Mouse (Mus musculus) embryo, embryonic 11.5 days (tissue): ENCODE data around the gene Tec.

Source experiments
- DNase-seq: peaks from one replicate; pipeline ENCODE4 v3.0.0-alpha.2; 2012; ENCODE audit warnings: low read depth, low spot score

Gene Tec

GRCm38 (mm10) chr5:72743103-72743502, 125.2 kb downstream of the Tec start:
- DNase-seq = no peak

DNA sequence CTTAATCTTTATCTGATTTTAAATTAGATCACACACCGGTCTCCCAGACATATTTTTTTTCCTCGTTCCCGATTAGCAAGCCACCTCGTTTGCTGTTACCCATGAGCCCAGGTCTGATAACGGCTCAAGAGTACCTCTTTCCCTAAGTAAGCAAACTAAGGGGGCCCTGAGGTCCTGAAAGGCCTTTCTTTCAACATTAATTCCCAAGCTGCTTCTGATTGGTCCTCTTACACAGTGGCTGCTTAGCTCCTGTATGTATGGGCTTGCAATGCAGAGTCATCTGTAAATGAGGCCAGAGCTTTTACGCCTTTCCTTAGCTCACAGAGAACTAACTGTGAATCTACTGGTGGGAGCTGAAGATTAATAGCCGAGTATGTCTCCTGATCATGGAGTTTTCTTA, 131.4 kb downstream of the Tec start:
- DNase-seq = no peak

DNA sequence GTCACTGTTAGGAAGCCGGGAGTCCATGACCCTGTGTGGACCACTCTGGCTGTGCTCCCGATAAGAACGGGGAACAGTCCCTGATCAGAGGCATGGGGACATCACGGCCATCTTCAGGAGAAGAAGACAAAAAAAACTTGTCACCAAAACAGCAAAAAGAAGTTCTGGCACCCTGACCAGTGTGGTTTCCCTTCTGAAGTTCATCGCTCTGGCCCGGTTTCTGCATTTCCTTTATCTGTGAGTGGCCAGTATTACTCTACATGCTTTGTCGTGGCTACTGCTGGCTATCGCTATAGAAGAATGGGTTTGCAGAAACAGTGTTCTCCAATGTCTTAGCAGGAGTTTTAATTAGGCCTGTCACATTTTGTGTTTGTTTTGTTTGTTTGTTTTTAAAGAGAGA, 131.8 kb downstream of the Tec start:
- no peak for DNase-seq

- no peak for DNase-seq
Observed at GRCm38 (mm10) chr5:72735763-72736162, 132.5 kb downstream of the Tec start.

DNA sequence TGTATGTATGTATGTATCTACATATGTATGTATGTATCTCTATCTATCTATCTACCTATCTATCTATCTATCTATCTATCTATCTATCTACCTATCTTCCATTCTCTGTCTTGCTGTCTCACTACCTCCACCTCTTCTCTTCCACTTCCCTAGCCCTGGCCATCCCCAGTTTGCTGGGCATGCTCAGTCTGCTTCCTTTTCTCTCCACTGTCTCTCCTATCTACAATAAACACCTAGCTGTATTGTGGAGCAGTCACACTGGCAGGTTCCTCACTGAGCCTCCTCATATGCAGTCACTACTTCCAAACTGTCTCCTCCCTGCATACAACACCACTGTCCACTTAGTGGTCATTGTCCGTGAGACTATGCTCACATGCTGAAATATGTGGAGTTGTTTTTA, 135.4 kb downstream of the Tec start:
- DNase-seq = no peak

GRCm38 (mm10) chr5:72725404-72725803, 142.9 kb downstream of the Tec start:
- DNase-seq = no peak

- no peak for DNase-seq
Observed at GRCm38 (mm10) chr5:72723429-72723828, 144.9 kb downstream of the Tec start.

- no peak for DNase-seq
Observed at GRCm38 (mm10) chr5:72720587-72720986, 147.7 kb downstream of the Tec start.

GRCm38 (mm10) chr5:72710572-72711278, 157.6 kb downstream of the Tec start:
- peak; percentile 46 for DNase-seq

DNA sequence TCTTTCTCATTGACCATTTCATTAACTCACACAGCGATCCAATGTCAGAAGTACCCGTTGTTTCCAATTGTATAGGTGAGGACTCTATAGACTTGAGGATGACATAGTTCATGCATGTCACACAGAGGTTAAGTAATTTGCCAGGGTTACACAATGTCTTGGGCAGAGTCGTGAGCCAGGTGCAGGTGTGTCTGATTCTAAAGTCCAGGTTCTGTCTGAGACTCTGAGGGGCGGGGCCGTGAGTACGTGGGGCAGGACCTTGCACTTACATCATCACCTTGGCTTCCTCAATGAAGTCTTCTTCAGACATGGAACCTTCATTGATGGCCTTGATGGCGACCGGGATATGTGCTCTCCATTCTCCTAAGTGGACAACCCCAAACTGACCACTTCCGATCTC, 158.3 kb downstream of the Tec start:
- DNase-seq = no peak

- no peak for DNase-seq
Observed at GRCm38 (mm10) chr5:72709451-72709850, 158.8 kb downstream of the Tec start.

GRCm38 (mm10) chr5:72706722-72707121, 161.6 kb downstream of the Tec start:
- no peak for DNase-seq

DNA sequence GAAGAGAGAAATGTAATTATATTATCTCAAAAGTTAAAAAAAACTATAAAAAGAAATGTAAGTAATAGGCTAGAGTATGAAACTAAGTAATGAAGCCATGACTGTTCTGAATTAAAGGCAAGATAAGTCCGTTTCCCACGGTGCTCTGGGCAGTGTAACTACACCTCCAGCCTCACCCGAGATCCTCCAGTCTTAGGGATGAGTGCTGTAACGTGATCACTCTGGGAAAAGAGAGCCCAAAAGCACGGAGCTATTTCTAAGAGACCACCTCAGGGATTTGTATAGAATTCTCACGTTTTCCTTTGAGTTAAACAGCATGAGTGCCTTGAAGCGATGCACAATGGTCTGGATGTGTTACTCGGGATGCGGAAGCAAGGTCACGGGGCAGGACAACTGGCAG, 162.2 kb downstream of the Tec start:
- DNase-seq = no peak
